Mouse (Mus musculus): ENCODE results near the gene Zfp36l2. TPM values are rescaled to one million over a fixed set of nuclear protein-coding genes. Genes with fewer than 3 reads are reported as not detected.
"Not testable (repeated sequence)": the region's sequence is repeated elsewhere in the genome, so short reads cannot be mapped to it uniquely, and the experiment has no call there.

Zfp36l2 gene
- polyA plus RNA-seq, 1 experiment = 18.8 TPM

DNA sequence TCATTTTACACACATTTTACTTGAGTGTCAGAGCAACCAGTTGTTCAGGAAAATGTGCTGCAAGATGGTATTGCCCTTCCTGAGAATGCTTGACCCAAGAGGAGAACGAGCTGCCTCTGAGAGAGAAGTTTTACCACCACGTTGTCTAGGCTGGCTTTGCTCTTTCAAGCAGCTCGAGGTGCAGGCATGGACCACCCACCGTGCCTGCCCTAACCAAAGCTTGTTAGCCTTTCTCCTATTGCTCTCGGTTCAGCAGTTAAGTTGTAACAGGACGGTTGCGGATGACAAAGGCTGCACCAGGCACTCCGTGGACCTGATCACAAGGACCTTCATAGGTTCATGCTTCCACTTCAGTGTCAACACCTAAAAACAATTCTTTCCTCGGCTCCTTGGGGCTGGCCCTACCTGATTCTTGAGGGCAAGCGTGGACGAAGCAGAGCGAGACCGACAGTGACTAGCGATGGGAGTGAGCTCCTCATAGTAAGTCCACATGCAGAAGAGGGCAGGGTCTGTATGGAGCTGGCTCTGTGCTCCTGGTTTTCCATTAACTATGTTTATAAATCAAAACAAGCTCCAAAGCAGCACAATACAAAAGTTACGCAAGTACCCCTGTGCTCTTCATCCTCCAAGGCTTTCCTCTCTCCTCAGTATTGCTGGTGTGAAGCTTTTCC is 36.6 kb upstream of the Zfp36l2 start:
- Histone ChIP-seq H3K4me1 (ENCODE audit: control insufficient read depth, insufficient read depth, low read length) (no peaks in the 10 kb centered on the region), H3K4me3 (ENCODE audit: insufficient read depth, low read length) (no peak overlapping the region), H3K27ac (ENCODE audit: insufficient read depth, low read length) (no peak overlapping the region)
- TF ChIP-seq CTCF (IDR thresholded peaks at IDR 0.05; ENCODE audit: extremely low read depth, insufficient read depth, low read length) (no peak), POLR2A (IDR thresholded peaks at IDR 0.05; ENCODE audit: extremely low read depth, insufficient read depth, low read length) (no peak)

- H3K4me1 ChIP-seq (ENCODE audit: control insufficient read depth, insufficient read depth, low read length); H3K4me3 ChIP-seq (ENCODE audit: insufficient read depth, low read length): not testable (repeated sequence)
Observed at GRCm38 (mm10) chr17:84218841-84219240, 31.1 kb upstream of the Zfp36l2 start.

DNA sequence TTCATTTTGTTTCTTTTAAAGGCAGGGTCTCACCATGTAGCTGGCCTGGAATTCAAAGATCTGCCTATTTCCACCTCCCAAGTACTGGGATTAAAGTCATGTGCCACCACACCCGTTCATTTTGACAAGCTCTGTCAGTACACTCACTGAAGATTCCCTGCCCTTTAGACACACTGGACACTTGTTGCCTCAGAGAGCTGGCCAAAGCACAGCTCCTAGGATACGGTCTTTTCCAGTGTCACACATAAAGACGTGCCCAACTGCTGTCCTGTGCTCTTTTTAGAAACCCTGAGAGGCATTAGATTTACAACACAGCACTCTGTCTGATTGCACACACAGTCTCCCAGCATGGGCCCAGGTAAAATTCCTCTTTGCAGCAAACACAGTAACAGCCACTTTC is 29.9 kb upstream of the Zfp36l2 start:
- TF ChIP-seq CTCF (IDR thresholded peaks at IDR 0.05; ENCODE audit: extremely low read depth, insufficient read depth, low read length) (no peak), POLR2A (IDR thresholded peaks at IDR 0.05; ENCODE audit: extremely low read depth, insufficient read depth, low read length) (no peak)
- H3K4me3 ChIP-seq (ENCODE audit: insufficient read depth, low read length) = no peak overlapping the region
- no peak overlapping the region for H3K27ac ChIP-seq (ENCODE audit: insufficient read depth, low read length)
- no peaks in the 10 kb centered on the region for H3K4me1 ChIP-seq (ENCODE audit: control insufficient read depth, insufficient read depth, low read length)

More at GRCm38 (mm10) chr17:84218841-84219240, 31.1 kb upstream of the Zfp36l2 start:
- not testable (repeated sequence) for H3K27ac ChIP-seq (ENCODE audit: insufficient read depth, low read length)

GRCm38 (mm10) chr17:84215264-84215960 is 27.7 kb upstream of the Zfp36l2 start:
- TF ChIP-seq CTCF (IDR thresholded peaks at IDR 0.05; ENCODE audit: extremely low read depth, insufficient read depth, low read length) = no peak
- no peak for TF ChIP-seq POLR2A (IDR thresholded peaks at IDR 0.05; ENCODE audit: extremely low read depth, insufficient read depth, low read length)
- Histone ChIP-seq H3K4me1 (ENCODE audit: control insufficient read depth, insufficient read depth, low read length) (no peaks in the 10 kb centered on the region), H3K27ac (ENCODE audit: insufficient read depth, low read length) (no peak overlapping the region), H3K4me3 (ENCODE audit: insufficient read depth, low read length) (no peak overlapping the region)

- TF ChIP-seq CTCF (IDR thresholded peaks at IDR 0.05; ENCODE audit: extremely low read depth, insufficient read depth, low read length) (no peak), POLR2A (IDR thresholded peaks at IDR 0.05; ENCODE audit: extremely low read depth, insufficient read depth, low read length) (no peak)
- Histone ChIP-seq H3K4me1 (ENCODE audit: control insufficient read depth, insufficient read depth, low read length) (no peaks in the 10 kb centered on the region), H3K4me3 (ENCODE audit: insufficient read depth, low read length) (no peak overlapping the region), H3K27ac (ENCODE audit: insufficient read depth, low read length) (no peak overlapping the region)
Observed at GRCm38 (mm10) chr17:84213464-84213863, 25.7 kb upstream of the Zfp36l2 start.

- TF ChIP-seq CTCF (IDR thresholded peaks at IDR 0.05; ENCODE audit: extremely low read depth, insufficient read depth, low read length) (no peak), POLR2A (IDR thresholded peaks at IDR 0.05; ENCODE audit: extremely low read depth, insufficient read depth, low read length) (no peak)
- H3K4me3 ChIP-seq (ENCODE audit: insufficient read depth, low read length) = no peak overlapping the region
- no peak overlapping the region for H3K27ac ChIP-seq (ENCODE audit: insufficient read depth, low read length)
- no peaks in the 10 kb centered on the region for H3K4me1 ChIP-seq (ENCODE audit: control insufficient read depth, insufficient read depth, low read length)
Observed at GRCm38 (mm10) chr17:84207611-84208010, 19.9 kb upstream of the Zfp36l2 start.

- TF ChIP-seq CTCF (IDR thresholded peaks at IDR 0.05; ENCODE audit: extremely low read depth, insufficient read depth, low read length) (no peak), POLR2A (IDR thresholded peaks at IDR 0.05; ENCODE audit: extremely low read depth, insufficient read depth, low read length) (no peak)
- no peaks in the 10 kb centered on the region for H3K4me1 ChIP-seq (ENCODE audit: control insufficient read depth, insufficient read depth, low read length)
- H3K4me3 ChIP-seq (ENCODE audit: insufficient read depth, low read length) = no peak overlapping the region
- no peak overlapping the region for H3K27ac ChIP-seq (ENCODE audit: insufficient read depth, low read length)
Observed at GRCm38 (mm10) chr17:84206239-84206638, 18.5 kb upstream of the Zfp36l2 start.

DNA sequence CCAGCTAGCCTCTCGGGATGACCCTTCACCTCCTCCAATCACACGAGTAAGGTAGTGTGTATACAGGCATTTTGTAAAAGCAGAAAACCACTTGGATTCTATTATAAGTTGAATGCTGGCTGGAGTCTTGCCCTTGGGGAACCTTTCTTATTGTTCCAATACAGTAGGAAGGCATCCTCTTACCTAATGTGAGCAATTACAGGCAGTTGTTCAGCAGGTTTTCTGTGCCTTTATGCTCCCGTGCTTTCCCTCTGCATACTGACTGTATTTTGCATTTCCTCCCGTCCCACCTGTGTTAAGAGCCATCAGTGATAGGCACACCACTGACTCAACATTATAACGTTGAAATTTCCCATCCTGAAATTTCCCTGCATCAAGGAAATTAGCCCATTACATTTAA is 17.2 kb upstream of the Zfp36l2 start:
- no peak overlapping the region for H3K27ac ChIP-seq (ENCODE audit: insufficient read depth, low read length)
- no peaks in the 10 kb centered on the region for H3K4me1 ChIP-seq (ENCODE audit: control insufficient read depth, insufficient read depth, low read length)
- no peak for TF ChIP-seq CTCF (IDR thresholded peaks at IDR 0.05; ENCODE audit: extremely low read depth, insufficient read depth, low read length)
- TF ChIP-seq POLR2A (IDR thresholded peaks at IDR 0.05; ENCODE audit: extremely low read depth, insufficient read depth, low read length) = no peak
- H3K4me3 ChIP-seq (ENCODE audit: insufficient read depth, low read length) = no peak overlapping the region

DNA sequence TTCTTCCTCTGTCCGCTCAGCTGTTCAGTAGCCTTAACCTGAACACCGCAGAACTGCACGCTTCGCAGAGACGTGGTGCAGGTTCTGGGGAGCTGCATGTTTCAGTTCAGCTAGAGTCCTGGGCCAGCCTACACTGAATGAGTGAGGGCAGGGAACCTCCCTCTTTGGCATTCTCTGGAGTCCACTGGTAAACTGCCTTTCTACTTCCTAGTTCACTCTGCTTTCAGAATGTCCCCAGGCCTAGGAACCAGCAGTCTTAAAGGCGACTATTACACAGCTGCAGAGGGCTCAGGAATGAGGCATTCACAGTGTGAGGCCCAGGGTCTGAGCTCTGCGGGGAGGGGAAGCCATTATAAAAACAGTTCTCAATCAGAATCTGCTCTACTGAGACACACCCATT is 15.6 kb upstream of the Zfp36l2 start:
- no peak overlapping the region for H3K27ac ChIP-seq (ENCODE audit: insufficient read depth, low read length)
- no peaks in the 10 kb centered on the region for H3K4me1 ChIP-seq (ENCODE audit: control insufficient read depth, insufficient read depth, low read length)
- TF ChIP-seq POLR2A (IDR thresholded peaks at IDR 0.05; ENCODE audit: extremely low read depth, insufficient read depth, low read length) (no peak), CTCF (IDR thresholded peaks at IDR 0.05; ENCODE audit: extremely low read depth, insufficient read depth, low read length) (no peak)

GRCm38 (mm10) chr17:84201183-84201582 is 13.4 kb upstream of the Zfp36l2 start:
- no peaks in the 10 kb centered on the region for H3K4me1 ChIP-seq (ENCODE audit: control insufficient read depth, insufficient read depth, low read length)
- H3K4me3 ChIP-seq (ENCODE audit: insufficient read depth, low read length) = no peak overlapping the region
- no peak overlapping the region for H3K27ac ChIP-seq (ENCODE audit: insufficient read depth, low read length)
- TF ChIP-seq POLR2A (IDR thresholded peaks at IDR 0.05; ENCODE audit: extremely low read depth, insufficient read depth, low read length) (no peak), CTCF (IDR thresholded peaks at IDR 0.05; ENCODE audit: extremely low read depth, insufficient read depth, low read length) (no peak)

More for the DNA sequence above, 15.6 kb upstream of the Zfp36l2 start:
- no peak overlapping the region for H3K4me3 ChIP-seq (ENCODE audit: insufficient read depth, low read length)

Data from cortical plate, adult 2 months (tissue).